Mouse (Mus musculus) kidney, adult 9 months (tissue): ENCODE data around the gene Catsperg1.
A peak's percentile ranks its signal among the peaks of the same experiment; 100 is the strongest.
"Not testable (repeated sequence)": the region's sequence is repeated elsewhere in the genome, so short reads cannot be mapped to it uniquely, and the experiment has no call there.

Experiments used
- DNase-seq: peaks from one replicate; pipeline ENCODE4 v3.0.0; 2022

Catsperg1 gene

GRCm38 (mm10) chr7:29228202-29228601, 14.4 kb upstream of the Catsperg1 start:
- no peak for DNase-seq

GRCm38 (mm10) chr7:29225520-29225919, 11.7 kb upstream of the Catsperg1 start:
- DNase-seq = no peak

GRCm38 (mm10) chr7:29224756-29225394, 11.0 kb upstream of the Catsperg1 start:
- DNase-seq = no peak

GRCm38 (mm10) chr7:29214846-29215245, 1.0 kb upstream of the Catsperg1 start:
- DNase-seq = no peak

GRCm38 (mm10) chr7:29214236-29214635, 401 bp upstream of the Catsperg1 start:
- DNase-seq = peak; percentile 43

GRCm38 (mm10) chr7:29212775-29213560, 867 bp downstream of the Catsperg1 start:
- not testable (repeated sequence) for DNase-seq

GRCm38 (mm10) chr7:29212199-29212765, 1.6 kb downstream of the Catsperg1 start:
- peak; percentile 12 for DNase-seq

- peak; percentile 92 for DNase-seq
Measured at GRCm38 (mm10) chr7:29211415-29212198, 2.2 kb downstream of the Catsperg1 start.

GRCm38 (mm10) chr7:29211013-29211412, 2.8 kb downstream of the Catsperg1 start:
- not testable (repeated sequence) for DNase-seq

GRCm38 (mm10) chr7:29202577-29202976, 11.3 kb downstream of the Catsperg1 start:
- no peak for DNase-seq

- DNase-seq = not testable (repeated sequence)
Measured at GRCm38 (mm10) chr7:29194230-29194629, 19.6 kb downstream of the Catsperg1 start.

- DNase-seq = not testable (repeated sequence)
Measured at GRCm38 (mm10) chr7:29181323-29181722, 32.5 kb downstream of the Catsperg1 start.

GRCm38 (mm10) chr7:29180854-29181236, 33.0 kb downstream of the Catsperg1 start:
- DNase-seq = no peak

GRCm38 (mm10) chr7:29180077-29180853, 33.6 kb downstream of the Catsperg1 start, which contains the start of gene Psmd8:
TSS of gene Psmd8 (minus strand) at chr7:29180701.
- peak; percentile 99 for DNase-seq

- no peak for DNase-seq
Measured at GRCm38 (mm10) chr7:29179323-29179722, 34.5 kb downstream of the Catsperg1 start.

GRCm38 (mm10) chr7:29178106-29178505, 35.7 kb downstream of the Catsperg1 start:
- no peak for DNase-seq

- no peak for DNase-seq
Measured at GRCm38 (mm10) chr7:29172390-29173016, 41.3 kb downstream of the Catsperg1 start.

GRCm38 (mm10) chr7:29171562-29172097, 42.2 kb downstream of the Catsperg1 start:
- no peak for DNase-seq

- DNase-seq = no peak
Measured at GRCm38 (mm10) chr7:29170755-29171561, 42.9 kb downstream of the Catsperg1 start.

- peak; percentile 94 for DNase-seq
Measured at GRCm38 (mm10) chr7:29170066-29170754, 43.6 kb downstream of the Catsperg1 start, which contains the start of the genes Ggn and Spred3. TSS of gene Ggn (plus strand) at chr7:29170210. TSS of gene Spred3 (minus strand) at chr7:29170411.
